Mouse (Mus musculus): ENCODE measurements at regions not wholly inside any gene's neighbourhood (a gene's known extent, or its start where the extent isn't known, plus 50 kb on each side); places are given as distances from the start of the nearest gene placed in this dataset.

DNA sequence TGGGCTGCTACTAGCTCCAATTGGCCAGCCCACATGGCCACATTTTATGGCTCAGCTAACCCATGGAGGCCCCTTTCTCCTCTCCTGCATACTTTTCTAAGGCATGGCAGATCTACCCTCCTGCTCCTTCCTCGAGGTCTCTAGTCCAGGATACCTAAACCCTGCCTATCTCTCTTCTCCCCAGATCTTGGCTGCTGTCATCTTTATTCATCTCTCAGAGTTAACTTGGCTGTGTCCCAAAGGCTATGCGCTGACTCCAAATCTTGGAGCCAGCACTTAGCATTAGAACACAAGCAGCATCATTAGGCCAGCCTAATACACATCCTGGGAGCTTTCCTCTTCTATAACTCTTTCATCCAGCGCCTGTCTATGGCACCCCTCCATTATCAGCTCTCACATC is 430.5 kb upstream of the Arid1b start:
- TF ChIP-seq CTCF (IDR thresholded peaks at IDR 0.05; ENCODE audit: insufficient read depth, low read length) (no peak), POLR2A (IDR thresholded peaks at IDR 0.05; ENCODE audit: borderline replicate concordance, extremely low read depth, low read depth, low read length) (no peak)
